34 mouse cellular contexts compared by ENCODE assay signal in the genomic region with DNA sequence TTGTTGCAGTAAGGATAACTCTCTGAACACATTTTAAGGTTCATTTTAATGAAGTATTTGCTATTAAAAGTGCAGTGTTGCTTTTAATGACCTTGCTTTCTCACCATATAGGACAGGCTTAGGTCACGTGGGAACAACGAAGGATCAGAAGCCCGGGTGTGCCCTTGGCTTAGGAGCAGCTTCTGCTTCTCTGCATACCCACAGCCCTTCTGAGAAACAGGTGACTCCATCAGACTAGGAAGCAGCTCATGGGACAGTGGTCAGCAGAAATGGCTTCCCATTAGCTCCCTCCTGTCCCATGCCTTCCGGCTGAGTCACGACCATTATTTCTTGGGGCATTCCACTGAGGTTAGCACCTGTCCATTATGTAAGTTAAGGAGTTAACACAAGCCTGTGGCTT.
"Had no signal": no experiment of that assay in that cellular context is flagged by ENCODE, and none has a peak within 500 bp of the region (broad histone marks: within the 10 kb centered on the region; RNA-seq: fewer than 3 reads in every experiment).

No protein-coding gene starts in this region.

- H3K27me3 ChIP-seq: heart, embryonic 12.5 days; heart, embryonic 13.5 days; heart, embryonic 15.5 days; hindbrain, embryonic 12.5 days; hindbrain, embryonic 13.5 days; hindbrain, embryonic 15.5 days; intestine, embryonic 15.5 days; kidney, embryonic 15.5 days had no signal

- ATAC-seq: hindbrain, embryonic 16.5 days; hindbrain, postnatal 0 days; inflammation-experienced regulatory T-cells, adult 6 months; intestine, embryonic 15.5 days; intestine, embryonic 16.5 days; intestine, postnatal 0 days had no signal

- H3K4me3 ChIP-seq: heart, embryonic 10.5 days; heart, embryonic 12.5 days; heart, embryonic 13.5 days; heart, embryonic 15.5 days; hindbrain, embryonic 10.5 days; hindbrain, embryonic 12.5 days; hindbrain, embryonic 13.5 days; hindbrain, embryonic 15.5 days; intestine, embryonic 15.5 days; kidney, embryonic 15.5 days; layer of hippocampus, adult 2 months; left cerebral cortex, adult 2 months had no signal

- H3K4me2 ChIP-seq: heart, embryonic 11.5 days; heart, embryonic 12.5 days; heart, embryonic 13.5 days; heart, embryonic 15.5 days; hindbrain, embryonic 12.5 days; hindbrain, embryonic 13.5 days; hindbrain, embryonic 14.5 days; hindbrain, embryonic 15.5 days; intestine, embryonic 15.5 days; kidney, embryonic 15.5 days had no signal

- H3K36me3 ChIP-seq: heart, embryonic 10.5 days; heart, embryonic 12.5 days; heart, embryonic 13.5 days; heart, embryonic 15.5 days; hindbrain, embryonic 10.5 days; hindbrain, embryonic 12.5 days; hindbrain, embryonic 13.5 days; hindbrain, embryonic 15.5 days; intestine, embryonic 15.5 days; kidney, embryonic 15.5 days had no signal

- DNase-seq: heart, postnatal 36 days; heart, postnatal 4 days; kidney, adult 11 months; kidney, adult 18-20 months; kidney, adult 2 months; kidney, adult 8-10 months; kidney, adult 9 months; kidney, postnatal 10 days; kidney, postnatal 14 days; kidney, postnatal 25 days; kidney, postnatal 36 days; kidney, postnatal 4 days; layer of hippocampus, adult 9-11 months; layer of hippocampus, postnatal 36 days had no signal

- H3K9me3 ChIP-seq: heart, embryonic 10.5 days; heart, embryonic 12.5 days; heart, embryonic 13.5 days; heart, embryonic 15.5 days; hindbrain, embryonic 10.5 days; hindbrain, embryonic 12.5 days; hindbrain, embryonic 13.5 days; hindbrain, embryonic 15.5 days; intestine, embryonic 15.5 days; kidney, embryonic 15.5 days had no signal

- H3K27ac ChIP-seq: heart, embryonic 10.5 days; heart, embryonic 13.5 days; heart, embryonic 15.5 days; hindbrain, embryonic 10.5 days; hindbrain, embryonic 12.5 days; hindbrain, embryonic 13.5 days; hindbrain, embryonic 14.5 days; hindbrain, embryonic 15.5 days; hindbrain, postnatal 0 days; intestine, embryonic 15.5 days; kidney, embryonic 15.5 days; kidney, postnatal 0 days; layer of hippocampus, adult 2 months; left cerebral cortex, adult 2 months had no signal

- H3K4me1 ChIP-seq: heart, embryonic 10.5 days; heart, embryonic 12.5 days; heart, embryonic 13.5 days; heart, embryonic 15.5 days; hindbrain, embryonic 10.5 days; hindbrain, embryonic 12.5 days; hindbrain, embryonic 15.5 days; intestine, embryonic 15.5 days; kidney, embryonic 15.5 days had no signal
